Mouse (Mus musculus) C2C12 (cell line): ENCODE results near the gene Mt4.

ENCODE experiments used
- CTCF ChIP-seq: IDR thresholded peaks from one replicate; pipeline ENCODE4 v1.5.1; 2011; ENCODE audit not compliant: control insufficient read depth, insufficient read depth, insufficient read length
- MAX ChIP-seq: IDR thresholded peaks from one replicate; pipeline ENCODE4 v1.6.1; 2011; ENCODE audit warnings: mild to moderate bottlenecking, control low read depth

- no peak for TF ChIP-seq MAX
- TF ChIP-seq CTCF = no peak
Measured at GRCm38 (mm10) chr8:94089715-94090114, 47.3 kb upstream of the Mt4 start.
